Mouse (Mus musculus): ENCODE data around the gene E2f8.

GRCm38 (mm10) chr7:48861796-48862195 is 19.6 kb downstream of the E2f8 start:
- TF ChIP-seq CTCF (IDR thresholded peaks at IDR 0.05 in 2 of 3, conservative IDR thresholded peaks at IDR 0.05 in 1 of 3; ENCODE audit: control insufficient read depth in 1 of 3, insufficient read depth in 1 of 3, low read depth in 2 of 3, low read length in 3 of 3, poor library complexity in 1 of 3, severe bottlenecking in 1 of 3) = no peak
- TF ChIP-seq POLR2A (IDR thresholded peaks at IDR 0.05; ENCODE audit: control insufficient read depth in 1 of 2, insufficient read depth in 1 of 2, low read depth in 1 of 2, low read length in 2 of 2, poor library complexity in 1 of 2) = no peak
- TF ChIP-seq MXI1 (IDR thresholded peaks at IDR 0.05; ENCODE audit: low read depth, low read length) = no peak

Measured in MEL (cell line).